Mouse (Mus musculus): Measurements from ENCODE around the gene Cyld. TPM values are rescaled to one million over a fixed set of nuclear protein-coding genes. Genes with fewer than 3 reads are reported as not detected.

The Cyld gene
- total RNA-seq, 2 experiments from 2014 or later, result 40.2 to 43.0 TPM

DNA sequence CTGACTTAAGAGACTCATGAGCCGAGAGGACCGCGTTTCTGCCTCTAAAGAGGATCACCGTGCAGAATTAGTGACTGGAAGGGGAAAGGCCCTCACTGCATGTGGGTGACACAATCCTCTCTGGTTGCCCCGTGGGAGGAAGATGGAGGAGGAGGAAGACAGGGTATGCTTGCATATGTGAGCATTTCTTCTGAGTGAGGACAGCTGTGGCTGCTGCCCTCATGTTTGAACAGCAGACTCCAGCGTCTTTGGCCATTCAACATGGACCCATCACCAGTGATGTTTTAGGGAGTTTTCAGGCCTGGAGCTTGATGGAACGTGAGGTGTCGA is 10.0 kb upstream of the Cyld start:
- no peak for DNase-seq (ENCODE audit: low spot score in 2 of 2)

DNA sequence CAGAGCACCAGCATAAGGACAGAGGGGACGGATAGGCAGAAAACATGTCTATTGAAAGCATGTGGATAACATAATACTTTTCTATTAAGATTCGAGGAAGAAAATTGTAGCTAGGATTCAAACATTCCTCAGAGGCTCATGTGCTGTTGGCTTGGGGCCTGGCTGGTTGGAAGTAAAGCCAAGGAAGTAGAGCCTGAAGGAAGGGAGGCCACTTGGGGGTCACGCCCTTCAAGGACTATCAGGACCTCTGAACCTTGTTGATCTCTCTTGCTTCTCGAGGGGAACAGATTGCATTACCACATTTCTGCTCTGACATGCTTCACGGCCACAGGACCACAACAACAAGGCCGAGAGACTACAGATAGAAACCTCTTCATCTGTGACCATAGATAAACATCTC is 7.7 kb upstream of the Cyld start:
- no peak for DNase-seq (ENCODE audit: low spot score in 2 of 2)

DNA sequence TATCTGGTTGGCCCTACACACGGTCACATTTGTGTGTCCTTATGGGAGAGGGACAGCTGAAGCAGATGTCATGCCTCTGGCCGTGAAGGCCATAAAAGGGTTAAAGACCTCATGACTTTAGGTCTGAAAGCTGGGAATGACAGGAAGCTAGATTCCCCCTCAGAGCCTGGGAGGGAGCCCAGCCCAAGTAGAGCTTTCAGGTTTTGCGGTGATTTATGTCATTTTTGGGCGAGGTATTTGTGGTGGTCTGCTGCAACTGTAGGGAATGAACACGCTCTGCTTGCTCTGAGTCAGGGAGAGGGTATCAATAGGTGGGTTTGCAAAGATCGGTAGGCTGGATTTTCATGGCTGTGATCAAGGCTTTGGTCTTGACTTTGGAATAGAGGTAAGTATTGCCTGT is 6.9 kb upstream of the Cyld start:
- no peak for DNase-seq (ENCODE audit: low spot score in 2 of 2)

DNA sequence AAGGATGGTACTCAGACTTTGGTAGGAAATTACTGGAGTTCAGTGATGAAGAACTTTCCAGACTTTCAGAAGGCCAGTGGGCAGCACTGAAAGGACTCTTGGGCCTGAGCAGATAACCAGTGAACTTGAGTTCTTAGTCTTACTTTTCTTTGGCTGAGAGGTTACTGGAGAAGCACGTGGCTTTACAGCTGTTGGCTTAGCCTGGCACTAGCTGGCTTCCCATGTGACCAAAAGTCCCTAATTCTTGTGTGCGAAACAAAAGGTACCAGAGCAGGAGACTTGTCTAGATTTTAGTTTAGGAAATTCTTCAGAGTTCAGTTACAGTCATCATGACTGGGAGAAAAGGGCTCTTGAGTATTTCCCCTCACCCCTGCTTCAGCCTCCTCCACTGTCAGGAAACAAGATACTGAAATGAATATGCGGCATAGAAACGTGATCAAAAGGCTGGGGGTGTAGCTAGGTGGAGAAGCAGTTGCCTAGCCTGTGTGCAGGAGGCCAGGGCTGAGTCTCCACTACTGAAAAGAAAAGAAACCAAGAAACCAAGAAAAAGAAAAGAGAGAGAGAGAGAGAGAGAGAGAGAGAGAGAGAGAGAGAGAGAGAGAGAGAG is 5.4 kb upstream of the Cyld start:
- no peak for DNase-seq (ENCODE audit: low spot score in 2 of 2)

DNA sequence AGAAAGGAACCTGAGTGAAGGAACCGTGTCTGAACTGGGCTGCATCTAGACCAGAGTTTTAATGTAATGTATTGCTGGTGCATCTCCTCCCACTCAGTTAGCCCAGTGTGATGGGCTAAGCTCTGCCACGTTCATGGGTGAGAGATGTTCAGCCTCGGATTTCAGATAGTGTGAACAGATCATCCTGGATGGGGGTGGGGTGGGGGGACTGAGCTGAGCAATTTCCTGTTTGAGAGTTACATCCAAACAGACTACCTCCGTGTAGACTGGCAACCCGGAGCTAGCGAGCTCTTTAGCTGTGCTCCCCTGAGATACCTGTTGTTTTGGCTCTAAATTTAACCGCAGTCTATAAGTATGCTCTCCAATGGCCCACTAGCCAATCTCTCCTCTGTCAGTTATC is 4.9 kb upstream of the Cyld start:
- DNase-seq (ENCODE audit: low spot score in 2 of 2), result peak in 1 of 2 experiments; percentile 6

- DNase-seq (ENCODE audit: low spot score in 2 of 2), result no peak
Measured at GRCm38 (mm10) chr8:88692866-88693265, 4.0 kb upstream of the Cyld start.

- peak in 1 of 2 experiments; percentile 3 for DNase-seq (ENCODE audit: low spot score in 2 of 2)
Measured at GRCm38 (mm10) chr8:88693376-88693775, 3.5 kb upstream of the Cyld start.

DNA sequence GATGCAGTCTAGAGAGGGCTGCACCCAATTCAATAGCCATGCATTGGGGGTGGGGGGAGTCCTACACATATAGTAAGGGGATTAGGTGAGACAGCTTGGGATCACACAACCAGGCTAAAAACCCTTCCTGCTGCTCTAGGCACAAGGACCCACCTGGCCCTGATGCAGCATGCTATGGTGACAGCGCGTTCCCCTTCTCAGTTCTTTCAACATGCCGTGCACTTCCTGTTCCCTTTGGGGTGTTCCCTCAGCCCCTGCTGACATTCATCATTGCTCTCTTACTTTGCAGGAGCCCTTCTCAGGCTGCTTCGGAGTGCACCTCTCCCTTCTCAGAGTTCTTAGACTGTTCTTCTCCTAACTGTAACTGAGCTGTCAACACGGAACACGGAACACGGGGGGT is 2.5 kb upstream of the Cyld start:
- DNase-seq (ENCODE audit: low spot score in 2 of 2), result peak in 1 of 2 experiments; percentile 11

DNA sequence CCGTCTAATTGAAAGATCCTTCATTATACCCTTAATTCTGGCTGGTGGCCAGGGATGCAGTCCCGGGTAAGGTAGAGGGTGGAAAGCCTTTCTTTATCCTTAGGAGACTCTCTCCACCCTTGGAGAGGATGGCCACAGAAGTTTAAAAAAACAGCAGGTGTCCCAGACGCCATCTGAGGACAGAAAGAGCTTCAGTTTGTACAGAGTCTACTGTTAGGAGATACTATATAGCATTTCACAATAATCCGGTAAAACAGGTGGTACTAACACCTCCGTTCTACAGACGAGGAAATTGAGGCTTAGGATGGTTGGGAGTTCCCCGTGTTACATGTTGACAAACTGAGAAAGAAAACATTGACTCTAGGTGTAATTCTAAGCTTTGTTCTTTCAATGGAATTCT is 600 bp upstream of the Cyld start:
- peak in 1 of 2 experiments; percentile 25 for DNase-seq (ENCODE audit: low spot score in 2 of 2)

GRCm38 (mm10) chr8:88697642-88698031 is 809 bp downstream of the Cyld start:
- no peak for DNase-seq (ENCODE audit: low spot score in 2 of 2)

- DNase-seq (ENCODE audit: low spot score in 2 of 2), result peak in 1 of 2 experiments; percentile 12
Measured at GRCm38 (mm10) chr8:88698048-88698447, 1.2 kb downstream of the Cyld start.

GRCm38 (mm10) chr8:88701611-88702010 is 4.8 kb downstream of the Cyld start:
- DNase-seq (ENCODE audit: low spot score in 2 of 2), result no peak

- DNase-seq (ENCODE audit: low spot score in 2 of 2), result no peak
Measured at GRCm38 (mm10) chr8:88702816-88703215, 6.0 kb downstream of the Cyld start.

- no peak for DNase-seq (ENCODE audit: low spot score in 2 of 2)
Measured at GRCm38 (mm10) chr8:88723256-88723963, 26.6 kb downstream of the Cyld start.

DNA sequence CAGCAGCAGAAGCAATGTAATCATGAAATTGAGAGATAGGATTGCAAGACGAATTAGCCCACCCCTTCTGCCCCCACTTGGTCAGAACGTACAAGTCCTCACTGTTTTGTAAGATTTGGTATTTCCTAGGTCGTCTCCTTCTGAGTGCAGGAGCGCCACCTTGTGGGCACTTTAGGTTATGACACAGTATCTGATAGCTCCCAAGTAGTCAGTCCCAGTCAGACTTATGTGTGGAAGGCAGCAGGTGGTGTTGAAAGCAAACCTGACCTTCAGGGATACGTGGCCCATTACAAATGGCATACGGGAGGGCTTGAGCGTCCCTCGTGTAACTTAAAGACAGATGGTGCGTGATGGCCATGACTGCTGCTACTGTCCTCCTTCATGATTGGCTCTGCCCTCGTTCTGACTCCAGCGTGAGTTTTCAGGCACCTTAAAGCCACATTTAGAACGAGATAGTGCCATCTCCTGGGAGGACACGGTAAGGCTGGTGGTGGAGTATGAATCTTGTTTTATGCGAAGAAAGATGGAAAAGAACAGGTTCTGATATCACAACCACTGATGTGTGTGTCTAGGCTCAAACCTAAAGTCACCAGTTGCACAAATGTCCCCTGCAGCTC is 58.5 kb downstream of the Cyld start:
- DNase-seq (ENCODE audit: low spot score in 2 of 2), result peak; percentile 89 to 92

- no peak for DNase-seq (ENCODE audit: low spot score in 2 of 2)
Measured at GRCm38 (mm10) chr8:88761980-88762379, 65.2 kb downstream of the Cyld start.

DNA sequence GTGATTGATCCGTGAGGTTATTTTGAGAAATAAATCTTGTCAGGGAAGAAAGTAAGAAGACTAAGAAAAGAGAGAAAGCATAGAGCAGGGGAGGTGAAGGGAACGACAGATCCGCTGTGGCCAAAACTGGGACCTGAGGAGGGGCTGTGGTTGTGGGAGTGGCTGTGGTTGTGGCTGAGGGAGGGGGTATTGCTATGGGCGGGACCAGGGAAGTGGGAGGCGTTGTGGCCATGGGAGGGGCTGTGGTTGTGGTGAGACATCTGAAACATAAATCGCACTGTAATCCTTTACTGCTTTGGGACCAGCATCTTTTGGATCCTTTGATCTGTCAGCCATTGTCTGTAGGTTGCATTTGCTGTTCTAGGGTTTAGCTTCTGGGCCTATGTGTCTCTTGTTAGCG is 74.4 kb downstream of the Cyld start:
- no peak for DNase-seq (ENCODE audit: low spot score in 2 of 2)

DNA sequence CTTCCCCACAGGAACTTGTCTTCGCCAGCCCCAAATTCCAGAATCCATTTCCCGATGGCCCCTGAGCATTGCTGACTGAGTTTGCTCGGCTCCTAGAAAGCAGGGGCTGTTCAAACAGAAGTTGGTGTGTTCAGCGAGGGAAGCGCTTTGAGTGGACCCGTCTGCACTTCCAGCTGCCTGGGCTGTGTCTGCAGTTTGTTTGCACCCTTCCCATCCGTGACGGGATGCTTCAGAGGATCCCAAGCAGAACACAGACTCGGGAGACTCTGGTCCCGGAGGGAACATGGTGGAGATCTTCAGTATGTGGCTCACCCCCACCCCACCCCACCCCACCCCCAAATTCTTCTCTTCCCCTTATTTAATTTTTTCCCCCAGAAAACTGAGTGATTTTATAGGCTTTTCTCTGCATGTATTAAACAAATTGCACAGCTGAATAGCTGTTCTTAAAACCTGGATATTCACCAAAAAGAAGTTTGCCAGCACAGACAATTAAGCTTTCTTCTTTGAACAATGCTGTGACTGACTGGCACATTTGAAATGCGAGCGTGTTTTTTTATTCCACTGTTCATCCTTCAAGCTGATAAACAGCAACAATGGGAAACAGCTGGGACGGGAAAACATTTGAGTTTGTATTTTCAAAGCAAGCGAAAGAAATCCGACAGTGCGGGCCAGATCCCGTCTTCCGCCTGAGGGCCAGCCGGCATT is 77.9 kb downstream of the Cyld start:
- peak; percentile 23 to 28 for DNase-seq (ENCODE audit: low spot score in 2 of 2)

DNA sequence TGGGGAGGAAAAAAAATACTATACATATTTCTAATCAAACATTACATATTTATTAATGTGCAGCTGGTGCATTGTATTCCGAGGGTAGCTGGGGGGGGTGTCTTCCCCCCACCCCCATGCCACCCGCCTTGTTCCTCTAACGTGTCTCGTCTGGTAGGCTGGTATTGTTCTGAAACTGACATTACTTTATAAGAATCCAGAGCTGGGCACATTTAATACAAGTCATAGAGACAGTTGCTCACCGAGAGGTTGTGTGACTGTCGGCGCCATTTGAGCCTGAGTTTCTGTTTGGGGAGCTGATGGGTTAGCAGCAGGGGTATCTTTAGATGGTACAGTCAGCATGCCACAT is 78.4 kb downstream of the Cyld start:
- no peak for DNase-seq (ENCODE audit: low spot score in 2 of 2)

- no peak for DNase-seq (ENCODE audit: low spot score in 2 of 2)
Measured at GRCm38 (mm10) chr8:88780142-88780541, 83.3 kb downstream of the Cyld start.

DNA sequence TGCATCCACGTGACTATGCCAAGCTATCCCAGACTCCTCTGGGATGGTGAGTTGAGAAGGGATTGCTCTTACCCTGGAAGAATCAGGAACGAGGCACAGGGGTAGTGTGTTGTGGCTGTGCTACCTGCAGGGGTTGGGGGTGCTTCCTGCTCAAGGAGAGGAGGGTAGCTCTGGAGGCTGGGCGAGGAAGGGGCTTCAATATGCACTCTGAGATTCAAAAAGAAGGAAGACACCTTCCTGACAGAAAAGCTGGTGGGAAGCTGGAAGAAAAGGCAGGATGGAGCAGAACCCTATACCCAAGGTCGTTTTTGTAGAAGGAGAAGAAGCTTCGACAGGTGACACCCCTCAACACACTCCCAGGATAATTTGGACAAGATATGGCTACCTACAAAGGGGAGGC is 84.5 kb downstream of the Cyld start:
- no peak for DNase-seq (ENCODE audit: low spot score in 2 of 2)

DNA sequence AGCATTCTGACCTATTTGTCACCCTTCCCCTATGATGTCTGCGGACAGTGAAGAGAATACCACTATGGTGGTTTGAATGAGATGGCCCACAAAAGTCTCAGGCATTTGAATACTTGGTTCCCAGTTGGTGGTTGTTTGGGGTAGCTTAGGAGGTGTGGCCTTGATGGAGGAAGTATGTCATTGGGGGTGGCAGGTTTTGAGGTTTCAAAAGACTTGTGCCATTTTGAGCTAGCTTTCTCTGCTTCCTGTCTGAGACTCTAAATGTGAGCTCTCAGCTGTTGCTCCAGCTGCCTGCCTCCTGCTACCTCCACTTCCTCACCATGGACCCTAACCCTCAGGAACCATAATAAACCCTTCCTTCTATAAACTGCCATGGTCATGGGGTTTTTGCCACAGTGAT is 86.9 kb downstream of the Cyld start:
- no peak for DNase-seq (ENCODE audit: low spot score in 2 of 2)
